ENCODE assay signal across 8 mouse cellular contexts in the genomic region with DNA sequence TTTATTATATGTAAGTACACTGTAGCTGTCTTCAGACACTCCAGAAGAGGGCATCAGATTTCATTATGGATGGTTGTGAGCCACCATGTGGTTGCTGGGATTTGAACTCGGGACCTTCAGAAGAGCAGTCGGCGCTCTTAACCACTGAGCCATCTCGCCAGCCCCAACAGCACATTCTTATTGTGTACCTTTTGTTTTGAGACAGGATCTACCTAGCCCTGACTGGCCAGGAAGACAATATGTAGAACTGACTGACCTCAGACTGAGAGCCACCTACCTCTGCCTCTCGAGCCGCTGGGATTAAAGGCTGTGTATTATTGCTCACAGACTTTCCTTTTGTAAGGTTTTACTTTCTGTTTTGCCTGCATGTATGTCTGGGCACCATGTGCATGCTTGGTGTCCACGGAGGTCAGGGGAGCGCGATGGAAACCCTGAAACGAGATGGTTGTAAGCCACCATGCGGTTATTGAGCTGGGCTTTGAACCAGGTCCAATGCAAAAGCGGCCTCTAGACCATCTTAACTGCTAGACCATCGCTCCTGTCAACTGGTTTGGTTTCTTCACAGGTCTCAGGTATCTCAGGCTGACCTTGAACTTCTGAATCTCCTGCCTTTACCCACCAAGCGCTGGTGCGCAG. TPM values are rescaled to one million over a fixed set of nuclear protein-coding genes. Genes with fewer than 3 reads are reported as not detected.
DNase-seq lines count a peak whose midpoint lies in the region; ATAC-seq and TF ChIP-seq lines count a peak whose summit lies in the region.

No protein-coding gene starts in this region.

- peak overlapping the region; percentile 100 for H3K27ac ChIP-seq in heart, embryonic 12.5 days (ENCODE audit: poor library complexity, severe bottlenecking)
- H3K27ac ChIP-seq in hindbrain, postnatal 0 days = peak overlapping the region; percentile 97
- peak overlapping the region; percentile 93 for H3K27ac ChIP-seq in midbrain, embryonic 13.5 days

- H3ac ChIP-seq in C2C12 (ENCODE audit: control insufficient read depth, insufficient read length, low read depth) = no peak overlapping the region

- H3K9ac ChIP-seq in heart, embryonic 12.5 days = peak overlapping the region; percentile 74
- peak overlapping the region; percentile 95 for H3K9ac ChIP-seq in hindbrain, postnatal 0 days (replicated peaks; ENCODE audit: low read length)
- peak overlapping the region; percentile 74 for H3K9ac ChIP-seq in midbrain, embryonic 13.5 days (replicated peaks)

- H3K79me3 ChIP-seq in C2C12 (ENCODE audit: low read depth) = peaks cover 33% of the 10 kb centered on the region

- WGBS in heart, embryonic 12.5 days = 67% methylated on average over 15 of the region's 15 CpGs
- WGBS in hindbrain, postnatal 0 days = 65% methylated on average over 15 of the region's 15 CpGs
- WGBS in midbrain, embryonic 13.5 days = 69% methylated on average over 15 of the region's 15 CpGs

- no peak for DNase-seq in heart, postnatal 4 days
- DNase-seq in embryo, embryonic 10.5 days (ENCODE audit: low spot score) = peak; percentile 35
- DNase-seq in hindbrain, postnatal 0 days (ENCODE audit: low spot score) = no peak
- DNase-seq in adrenal gland, postnatal 10 days = no peak
- no peak for DNase-seq in left cerebral cortex, postnatal 10 days (ENCODE audit: extremely low spot score in 1 of 2, low spot score in 2 of 2)

- H3K4me2 ChIP-seq in heart, embryonic 12.5 days = peak overlapping the region; percentile 80
- H3K4me2 ChIP-seq in hindbrain, postnatal 0 days (ENCODE audit: low read depth, low read length) = peak overlapping the region; percentile 85
- H3K4me2 ChIP-seq in midbrain, embryonic 13.5 days (replicated peaks) = peak overlapping the region; percentile 66

- H3K4me3 ChIP-seq in heart, embryonic 12.5 days = peak overlapping the region; percentile 100
- H3K4me3 ChIP-seq in C2C12 (ENCODE audit: insufficient read depth, poor library complexity, severe bottlenecking) = peak overlapping the region; percentile 23
- peak overlapping the region; percentile 80 for H3K4me3 ChIP-seq in hindbrain, postnatal 0 days (ENCODE audit: low read length)
- peak overlapping the region; percentile 89 for H3K4me3 ChIP-seq in midbrain, embryonic 13.5 days (replicated peaks)

- H3K27me3 ChIP-seq in heart, embryonic 12.5 days (replicated peaks) = no peaks in the 10 kb centered on the region
- H3K27me3 ChIP-seq in C2C12 (ENCODE audit: control insufficient read depth, insufficient read depth, insufficient read length) = no peaks in the 10 kb centered on the region
- H3K27me3 ChIP-seq in hindbrain, postnatal 0 days (ENCODE audit: insufficient read depth, low read length) = no peaks in the 10 kb centered on the region
- H3K27me3 ChIP-seq in midbrain, embryonic 13.5 days = no peaks in the 10 kb centered on the region

- peaks cover 14% of the 10 kb centered on the region for H3K4me1 ChIP-seq in heart, embryonic 12.5 days (replicated peaks)
- H3K4me1 ChIP-seq in hindbrain, postnatal 0 days (ENCODE audit: insufficient read depth, low read length) = peaks cover 5% of the 10 kb centered on the region
- peaks cover 23% of the 10 kb centered on the region for H3K4me1 ChIP-seq in midbrain, embryonic 13.5 days (replicated peaks)

- ATAC-seq in heart, embryonic 12.5 days (ENCODE audit: insufficient number of reproducible peaks, low FRiP score) = no peak
- no peak for ATAC-seq in hindbrain, postnatal 0 days
- peak; percentile 37 for ATAC-seq in midbrain, embryonic 13.5 days

- no peak for TF ChIP-seq CTCF in C2C12 (IDR thresholded peaks at IDR 0.05; ENCODE audit: control insufficient read depth, insufficient read depth, insufficient read length)
- TF ChIP-seq CTCF in hindbrain, postnatal 0 days (IDR thresholded peaks at IDR 0.05; ENCODE audit: low read depth) = no peak

- intact Hi-C loops in left cerebral cortex, postnatal 10 days (cut with DNase I) = no loop called here

- H3K79me2 ChIP-seq in C2C12 (ENCODE audit: control insufficient read depth, insufficient read depth) = peaks cover 40% of the 10 kb centered on the region

- 0 out of 2 replicates have a peak, but pooled peaks cover 7% of the 10 kb centered on the region for H3K9me3 ChIP-seq in heart, embryonic 12.5 days (replicated peaks)
- H3K9me3 ChIP-seq in hindbrain, postnatal 0 days (ENCODE audit: low read length) = no peaks in the 10 kb centered on the region
- H3K9me3 ChIP-seq in midbrain, embryonic 13.5 days = no peaks in the 10 kb centered on the region

- H3K36me3 ChIP-seq in heart, embryonic 12.5 days = peaks cover 17% of the 10 kb centered on the region
- peaks cover 14% of the 10 kb centered on the region for H3K36me3 ChIP-seq in C2C12 (ENCODE audit: control insufficient read depth, insufficient read depth)
- peaks cover 5% of the 10 kb centered on the region for H3K36me3 ChIP-seq in hindbrain, postnatal 0 days (ENCODE audit: insufficient read depth, low read length)
- peaks cover 6% of the 10 kb centered on the region; the same call in 1 of the 2 replicates for H3K36me3 ChIP-seq in midbrain, embryonic 13.5 days

TF ChIP-seq in C2C12, 6 proteins besides CTCF, POLR2A, EP300 and RAD21:
- TF ChIP-seq USF1 (IDR thresholded peaks at IDR 0.05; ENCODE audit: low read depth) = no peak
- TF ChIP-seq MYOG (IDR thresholded peaks at IDR 0.05; ENCODE audit: control insufficient read depth, extremely low read depth, insufficient read length) = no peak

RNA-seq across cellular contexts. Expression of gene Nktr, which starts 0.8 kb away (rescaled TPM):
- 53.6 and 61.4 TPM in 2 replicates for polyA plus RNA-seq in heart, embryonic 12.5 days (2016; fragmentation: Nextera tagmentation; extraction: Ambion mirVana)
- 10 to 100 TPM; 67.6 to 73.5 TPM for total RNA-seq in heart, postnatal 4 days (2021)
- polyA plus RNA-seq in C2C12 (2012; fragmentation: generic; extraction: Trizol) = 10.7 TPM
- 68.7 and 76.6 TPM in 2 replicates for total RNA-seq in hindbrain, postnatal 0 days (2014; rRNA removed)
- polyA plus RNA-seq in hindbrain, postnatal 0 days (2015; fragmentation: Nextera tagmentation; extraction: Ambion mirVana) = 47.1 and 50.4 TPM in 2 replicates
- polyA plus RNA-seq in midbrain, embryonic 13.5 days (2015; fragmentation: Nextera tagmentation; extraction: Ambion mirVana) = 69.0 and 71.1 TPM in 2 replicates
- total RNA-seq in adrenal gland, postnatal 10 days (2021) = 10 to 100 TPM; 55.1 to 98.4 TPM
- total RNA-seq in left cerebral cortex, postnatal 10 days (2021) = 100 to 1,000 TPM; 112 to 119 TPM

RNA-seq across cellular contexts. Expression of gene Ss18l2, which starts 8.1 kb away (rescaled TPM):
- polyA plus RNA-seq in heart, embryonic 12.5 days (2016; fragmentation: Nextera tagmentation; extraction: Ambion mirVana) = 145 and 152 TPM in 2 replicates
- total RNA-seq in heart, postnatal 4 days (2021) = 100 to 1,000 TPM; 115 to 127 TPM
- 44.7 TPM for polyA plus RNA-seq in C2C12 (2012; fragmentation: generic; extraction: Trizol)
- total RNA-seq in hindbrain, postnatal 0 days (2014; rRNA removed) = 62.4 and 62.6 TPM in 2 replicates
- polyA plus RNA-seq in hindbrain, postnatal 0 days (2015; fragmentation: Nextera tagmentation; extraction: Ambion mirVana) = 231 and 246 TPM in 2 replicates
- 146 TPM in 2 replicates for polyA plus RNA-seq in midbrain, embryonic 13.5 days (2015; fragmentation: Nextera tagmentation; extraction: Ambion mirVana)
- 10 to 100 TPM; 51.5 to 60.9 TPM for total RNA-seq in adrenal gland, postnatal 10 days (2021)
- 10 to 100 TPM; 76.4 to 94.9 TPM for total RNA-seq in left cerebral cortex, postnatal 10 days (2021)

RNA-seq across cellular contexts. Expression of gene Sec22c, which starts 12.9 kb away (rescaled TPM):
- polyA plus RNA-seq in heart, embryonic 12.5 days (2016; fragmentation: Nextera tagmentation; extraction: Ambion mirVana) = 5.8 and 6.2 TPM in 2 replicates
- 1 to 10 TPM; 5.1 to 6.4 TPM for total RNA-seq in heart, postnatal 4 days (2021)
- polyA plus RNA-seq in C2C12 (2012; fragmentation: generic; extraction: Trizol) = 8.0 TPM
- 19.0 and 25.2 TPM in 2 replicates for total RNA-seq in hindbrain, postnatal 0 days (2014; rRNA removed)
- polyA plus RNA-seq in hindbrain, postnatal 0 days (2015; fragmentation: Nextera tagmentation; extraction: Ambion mirVana) = 26.2 and 28.6 TPM in 2 replicates
- polyA plus RNA-seq in midbrain, embryonic 13.5 days (2015; fragmentation: Nextera tagmentation; extraction: Ambion mirVana) = 31.1 and 36.1 TPM in 2 replicates
- 1 to 10 TPM; 5.4 to 5.8 TPM for total RNA-seq in adrenal gland, postnatal 10 days (2021)
- total RNA-seq in left cerebral cortex, postnatal 10 days (2021) = 10 to 100 TPM; 32.5 to 33.0 TPM

RNA-seq across cellular contexts. Expression of gene Zfp651, which starts 40.9 kb away (rescaled TPM):
- 12.5 and 14.9 TPM in 2 replicates for polyA plus RNA-seq in heart, embryonic 12.5 days (2016; fragmentation: Nextera tagmentation; extraction: Ambion mirVana)
- total RNA-seq in heart, postnatal 4 days (2021) = 10 to 100 TPM; 75.6 to 81.6 TPM
- polyA plus RNA-seq in C2C12 (2012; fragmentation: generic; extraction: Trizol) = 16.0 TPM
- 62.3 and 70.1 TPM in 2 replicates for total RNA-seq in hindbrain, postnatal 0 days (2014; rRNA removed)
- polyA plus RNA-seq in hindbrain, postnatal 0 days (2015; fragmentation: Nextera tagmentation; extraction: Ambion mirVana) = 23.6 and 25.5 TPM in 2 replicates
- 6.7 and 12.0 TPM in 2 replicates for polyA plus RNA-seq in midbrain, embryonic 13.5 days (2015; fragmentation: Nextera tagmentation; extraction: Ambion mirVana)
- 10 to 100 TPM; 41.2 to 50.8 TPM for total RNA-seq in adrenal gland, postnatal 10 days (2021)
- 100 to 1,000 TPM; 105 to 110 TPM for total RNA-seq in left cerebral cortex, postnatal 10 days (2021)

RNA-seq across cellular contexts. Expression of gene Klhl40, which starts 59.2 kb away (rescaled TPM):
- polyA plus RNA-seq in heart, embryonic 12.5 days (2016; fragmentation: Nextera tagmentation; extraction: Ambion mirVana) = 0.73 and 1.1 TPM in 2 replicates
- total RNA-seq in heart, postnatal 4 days (2021) = 10 to 100 TPM; 14.1 to 15.4 TPM
- polyA plus RNA-seq in C2C12 (2012; fragmentation: generic; extraction: Trizol) = 2.7 TPM
- 2.1 and 4.1 TPM in 2 replicates for total RNA-seq in hindbrain, postnatal 0 days (2014; rRNA removed)
- polyA plus RNA-seq in hindbrain, postnatal 0 days (2015; fragmentation: Nextera tagmentation; extraction: Ambion mirVana) = 2.3 and 2.4 TPM in 2 replicates
- 0.43 and 0.69 TPM in 2 replicates for polyA plus RNA-seq in midbrain, embryonic 13.5 days (2015; fragmentation: Nextera tagmentation; extraction: Ambion mirVana)
- total RNA-seq in adrenal gland, postnatal 10 days (2021) = 1 to 10 TPM; 1.9 to 7.6 TPM
- 1 to 10 TPM; 3.3 to 3.5 TPM for total RNA-seq in left cerebral cortex, postnatal 10 days (2021)

Comparison
In these comparisons a context has a peak if more than half of its experiments do, and no peak if none do; other contexts are left out.
1. H3K4me3 ChIP-seq: peak in every context shown above with its lines; median percentile 100 in heart, embryonic 12.5 days; 89 in midbrain, embryonic 13.5 days; 80 in hindbrain, postnatal 0 days; 23 in C2C12.